16 mouse cellular contexts compared by ENCODE assay signal in genomic region chr1:19217391-19217790, GRCm38 (mm10). TPM values are rescaled to one million over a fixed set of nuclear protein-coding genes. Genes with fewer than 3 reads are reported as not detected.
DNase-seq lines count a peak whose midpoint lies in the region; ATAC-seq lines count a peak whose summit lies in the region.
"Had no signal": no experiment of that assay in that cellular context is flagged by ENCODE, and none has a peak within 500 bp of the region (broad histone marks: within the 10 kb centered on the region; RNA-seq: fewer than 3 reads in every experiment).

No protein-coding gene starts in this region.

- H3K36me3 ChIP-seq in hindbrain, embryonic 11.5 days (ENCODE audit: control insufficient read depth, insufficient read depth, low read length): no peaks in the 10 kb centered on the region
- H3K36me3 ChIP-seq in hindbrain, embryonic 10.5 days: no peaks in the 10 kb centered on the region
- H3K36me3 ChIP-seq in forebrain, embryonic 12.5 days (replicated peaks): no peaks in the 10 kb centered on the region
- H3K36me3 ChIP-seq in limb, embryonic 13.5 days: no peaks in the 10 kb centered on the region
- no peaks in the 10 kb centered on the region for H3K36me3 ChIP-seq in neural tube, embryonic 14.5 days (ENCODE audit: control insufficient read depth, insufficient read depth, low read length)
- H3K36me3 ChIP-seq: G1E; heart, embryonic 12.5 days had no signal

- no peaks in the 10 kb centered on the region for H3K4me1 ChIP-seq in hindbrain, embryonic 11.5 days (replicated peaks; ENCODE audit: control insufficient read depth, insufficient read depth, low read length)
- H3K4me1 ChIP-seq in hindbrain, embryonic 10.5 days (replicated peaks): peaks cover 4% of the 10 kb centered on the region; the same call in 1 of the 2 replicates
- no peaks in the 10 kb centered on the region; the same call in 1 of the 2 replicates for H3K4me1 ChIP-seq in forebrain, embryonic 12.5 days
- H3K4me1 ChIP-seq in limb, embryonic 13.5 days: 0 out of 2 replicates have a peak, but pooled peaks cover 15% of the 10 kb centered on the region
- H3K4me1 ChIP-seq in neural tube, embryonic 14.5 days (ENCODE audit: control insufficient read depth, insufficient read depth, low read length): no peaks in the 10 kb centered on the region; the same call in 1 of the 2 replicates

- H3K9ac ChIP-seq in hindbrain, embryonic 11.5 days (ENCODE audit: low read depth, low read length): no peak overlapping the region
- H3K9ac ChIP-seq in forebrain, embryonic 12.5 days: no peak overlapping the region
- peak overlapping the region; percentile 48 for H3K9ac ChIP-seq in limb, embryonic 13.5 days
- H3K9ac ChIP-seq in neural tube, embryonic 14.5 days (replicated peaks; ENCODE audit: low read depth, low read length): no peak overlapping the region
- H3K9ac ChIP-seq: heart, embryonic 12.5 days had no signal

- H3K9me3 ChIP-seq in hindbrain, embryonic 11.5 days (ENCODE audit: control insufficient read depth, low read length): no peaks in the 10 kb centered on the region
- no peaks in the 10 kb centered on the region for H3K9me3 ChIP-seq in hindbrain, embryonic 10.5 days
- no peaks in the 10 kb centered on the region for H3K9me3 ChIP-seq in forebrain, embryonic 12.5 days
- no peaks in the 10 kb centered on the region for H3K9me3 ChIP-seq in limb, embryonic 13.5 days
- H3K9me3 ChIP-seq in neural tube, embryonic 14.5 days (ENCODE audit: control insufficient read depth, low read length): no peaks in the 10 kb centered on the region
- H3K9me3 ChIP-seq: heart, embryonic 12.5 days had no signal

- H3K27me3 ChIP-seq in hindbrain, embryonic 11.5 days (ENCODE audit: control insufficient read depth, insufficient read depth, low read length): peaks cover 84% of the 10 kb centered on the region
- H3K27me3 ChIP-seq in hindbrain, embryonic 10.5 days (ENCODE audit: insufficient read depth, poor library complexity, severe bottlenecking): peaks cover 100% of the 10 kb centered on the region
- peaks cover 88% of the 10 kb centered on the region for H3K27me3 ChIP-seq in forebrain, embryonic 12.5 days
- peaks cover 93% of the 10 kb centered on the region for H3K27me3 ChIP-seq in limb, embryonic 13.5 days
- H3K27me3 ChIP-seq in neural tube, embryonic 14.5 days (ENCODE audit: control insufficient read depth, insufficient read depth, low read length): peaks cover 40% of the 10 kb centered on the region

- no peak overlapping the region for H3K4me3 ChIP-seq in hindbrain, embryonic 11.5 days (ENCODE audit: low read depth, low read length)
- no peak overlapping the region for H3K4me3 ChIP-seq in hindbrain, embryonic 10.5 days
- H3K4me3 ChIP-seq in forebrain, embryonic 12.5 days (replicated peaks): no peak overlapping the region
- peak overlapping the region; percentile 22 for H3K4me3 ChIP-seq in limb, embryonic 13.5 days
- no peak overlapping the region for H3K4me3 ChIP-seq in neural tube, embryonic 14.5 days (ENCODE audit: low read depth, low read length)
- H3K4me3 ChIP-seq: gastrocnemius, adult 2 months; heart, embryonic 12.5 days had no signal

- ATAC-seq in hindbrain, embryonic 11.5 days (ENCODE audit: low FRiP score): 0 out of 2 replicates have a peak, but pooled peaks have one; percentile 25
- ATAC-seq in forebrain, embryonic 12.5 days (ENCODE audit: low FRiP score): peak; percentile 49; the same call in 1 of the 2 replicates
- ATAC-seq in limb, embryonic 13.5 days (ENCODE audit: low FRiP score, low read depth): no peak
- peak; percentile 69 for ATAC-seq in neural tube, embryonic 14.5 days (ENCODE audit: low read depth)
- no peak for ATAC-seq in cerebellum, adult (ENCODE audit: insufficient number of reproducible peaks, low FRiP score, low TSS enrichment)
- ATAC-seq: activated CD4-positive, CD25-positive, alpha-beta regulatory T cell, adult 4 months; inflammation-experienced regulatory T-cells, adult 6 months had no signal

- H3K4me2 ChIP-seq in hindbrain, embryonic 11.5 days (replicated peaks; ENCODE audit: low read depth, low read length): peak overlapping the region; percentile 18
- peak overlapping the region; percentile 17 for H3K4me2 ChIP-seq in forebrain, embryonic 12.5 days
- peak overlapping the region; percentile 65 for H3K4me2 ChIP-seq in limb, embryonic 13.5 days (replicated peaks)
- peak overlapping the region; percentile 17; the same call in 1 of the 2 replicates for H3K4me2 ChIP-seq in neural tube, embryonic 14.5 days (ENCODE audit: low read depth, low read length)
- H3K4me2 ChIP-seq: heart, embryonic 12.5 days; liver, embryonic 11.5 days had no signal

- peak; percentile 28 for DNase-seq in hindbrain, embryonic 11.5 days (ENCODE audit: low spot score)
- no peak for DNase-seq in hindbrain, embryonic 10.5 days (ENCODE audit: low spot score)
- no peak for DNase-seq in cerebellum, postnatal 25 days
- no peak for DNase-seq in layer of hippocampus, adult 18-20 months (ENCODE audit: low spot score in 2 of 2)
- DNase-seq: gastrocnemius, adult 2 months; lung, postnatal 4 days; right cerebral cortex, postnatal 14 days had no signal

- WGBS in hindbrain, embryonic 11.5 days: 2% methylated on average over 16 of the region's 16 CpGs
- WGBS in hindbrain, embryonic 10.5 days: 3% methylated on average over 16 of the region's 16 CpGs
- 1% methylated on average over 16 of the region's 16 CpGs for WGBS in forebrain, embryonic 12.5 days
- WGBS in limb, embryonic 13.5 days: 1% methylated on average over 16 of the region's 16 CpGs
- 3% methylated on average over 16 of the region's 16 CpGs for WGBS in neural tube, embryonic 14.5 days

- no peak overlapping the region for H3K27ac ChIP-seq in hindbrain, embryonic 11.5 days (ENCODE audit: low read depth, low read length)
- H3K27ac ChIP-seq in hindbrain, embryonic 10.5 days: no peak overlapping the region
- H3K27ac ChIP-seq in forebrain, embryonic 12.5 days: no peak overlapping the region
- H3K27ac ChIP-seq in limb, embryonic 13.5 days: no peak overlapping the region; the same call in 1 of the 2 replicates
- H3K27ac ChIP-seq in neural tube, embryonic 14.5 days (ENCODE audit: low read depth, low read length): no peak overlapping the region
- H3K27ac ChIP-seq: gastrocnemius, adult 2 months had no signal

RNA-seq across cellular contexts. Expression of gene Tfap2b, which starts 8.7 kb away (rescaled TPM):
- 72.5 and 75.7 TPM in 2 replicates for polyA plus RNA-seq in hindbrain, embryonic 11.5 days (2014; fragmentation: Nextera tagmentation; extraction: Ambion mirVana)
- 38.6 and 81.5 TPM in 2 replicates for polyA plus RNA-seq in hindbrain, embryonic 10.5 days (2016; fragmentation: Nextera tagmentation; extraction: Ambion mirVana)
- 11.3 and 21.0 TPM in 2 replicates for polyA plus RNA-seq in forebrain, embryonic 12.5 days (2016; fragmentation: Nextera tagmentation; extraction: Ambion mirVana)
- polyA plus RNA-seq in limb, embryonic 13.5 days (2015; fragmentation: Nextera tagmentation; extraction: Ambion mirVana): 57.2 and 66.0 TPM in 2 replicates
- polyA plus RNA-seq in neural tube, embryonic 14.5 days (2014; fragmentation: Nextera tagmentation; extraction: Ambion mirVana): 49.2 and 51.8 TPM in 2 replicates
- total RNA-seq in layer of hippocampus, adult 18-20 months (2021): under 1 TPM in 1 of 2 experiments, not detected in 1; 0.15 TPM
- total RNA-seq: gastrocnemius, adult 2 months had no signal
- polyA plus RNA-seq: activated CD4-positive, CD25-positive, alpha-beta regulatory T cell, adult 4 months; G1E; inflammation-experienced regulatory T-cells, adult 6 months had no signal

Comparison
In these comparisons a context has a peak if more than half of its experiments do, and no peak if none do; other contexts are left out.
1. ATAC-seq: peak in hindbrain, embryonic 11.5 days (single experiment), forebrain, embryonic 12.5 days (single experiment) and neural tube, embryonic 14.5 days (single experiment); none in limb, embryonic 13.5 days (single experiment) and cerebellum, adult (single experiment).
2. Peak in every context shown above with its lines, with median percentiles within 50 percentile points of each other: H3K4me2 ChIP-seq.